Mouse (Mus musculus) bone marrow, adult 2 months (tissue): ENCODE measurements around the gene St8sia1. TPM values are rescaled to one million over a fixed set of nuclear protein-coding genes. Genes with fewer than 3 reads are reported as not detected.

Experiments
- H3K27ac ChIP-seq: fragments of 200-500 bp; 2 replicates; pipeline ENCODE4 v1.5.1; 2012; ENCODE audit warnings: low read depth, mild to moderate bottlenecking, control low read depth, inconsistent platforms, low read length; ENCODE audit not compliant: control insufficient read depth, poor library complexity, insufficient read depth
- H3K4me1 ChIP-seq: fragments of 200-500 bp; 2 replicates; pipeline ENCODE4 v1.6.1; 2011; ENCODE audit warnings: low read length; ENCODE audit not compliant: control insufficient read depth, insufficient read depth
- H3K4me3 ChIP-seq: fragments of 200-500 bp; replicated peaks from 2 replicates; pipeline ENCODE3; 2011; ENCODE audit warnings: mild to moderate bottlenecking, low read depth, low read length, control low read depth; ENCODE audit not compliant: control insufficient read depth
- CTCF ChIP-seq: fragments of 200-500 bp; IDR thresholded peaks from 2 replicates; pipeline ENCODE4 v1.5.1; 2011; ENCODE audit warnings: low read length, control low read depth; ENCODE audit not compliant: control insufficient read depth, insufficient read depth
- POLR2A ChIP-seq: fragments of 200-500 bp; IDR thresholded peaks from 2 replicates; pipeline ENCODE4 v1.6.1; 2011; ENCODE audit warnings: low read depth, mild to moderate bottlenecking, control low read depth, low read length, borderline replicate concordance; ENCODE audit not compliant: control insufficient read depth
- WGBS: fragments of 180-500 bp; shearing (Covaris S2); methylation state at CpG from one replicate; pipeline ENCODE4 v1.1.7; 2018; 5-methylcytosine and 5-hydroxymethylcytosine counted together
- polyA plus RNA-seq: library from polyadenylated mRNA; stranded (reverse); fragments of >200 nt; gene quantifications from 2 replicates; pipeline ENCODE4 v1.2.4, GENCODE M21; 2011; ENCODE audit warnings: low replicate concordance; ENCODE audit not compliant: missing spikeins, insufficient read depth, insufficient read length

Gene St8sia1
- polyA plus RNA-seq, 1 experiment: 0.47 TPM

GRCm38 (mm10) chr6:142967407-142967806 lies 3.2 kb upstream of the St8sia1 start:
- WGBS: 77% methylated on average over 1 of the region's 1 CpGs
- no peak for TF ChIP-seq POLR2A
- no peak for TF ChIP-seq CTCF
- H3K4me3 ChIP-seq: no peak overlapping the region

GRCm38 (mm10) chr6:142964531-142965385 lies 506 bp upstream of the St8sia1 start:
- H3K27ac ChIP-seq: no peak overlapping the region
- TF ChIP-seq POLR2A: no peak
- TF ChIP-seq CTCF: peak; percentile 52
- peak overlapping the region; percentile 55 for H3K4me3 ChIP-seq
- WGBS: under 1% methylated on average over 39 of the region's 39 CpGs
- H3K4me1 ChIP-seq: peaks cover 1% of the 10 kb centered on the region; the same call in 1 of the 2 replicates

More at GRCm38 (mm10) chr6:142967407-142967806, 3.2 kb upstream of the St8sia1 start:
- H3K27ac ChIP-seq: no peak overlapping the region
- H3K4me1 ChIP-seq: peaks cover 1% of the 10 kb centered on the region; the same call in 1 of the 2 replicates

DNA sequence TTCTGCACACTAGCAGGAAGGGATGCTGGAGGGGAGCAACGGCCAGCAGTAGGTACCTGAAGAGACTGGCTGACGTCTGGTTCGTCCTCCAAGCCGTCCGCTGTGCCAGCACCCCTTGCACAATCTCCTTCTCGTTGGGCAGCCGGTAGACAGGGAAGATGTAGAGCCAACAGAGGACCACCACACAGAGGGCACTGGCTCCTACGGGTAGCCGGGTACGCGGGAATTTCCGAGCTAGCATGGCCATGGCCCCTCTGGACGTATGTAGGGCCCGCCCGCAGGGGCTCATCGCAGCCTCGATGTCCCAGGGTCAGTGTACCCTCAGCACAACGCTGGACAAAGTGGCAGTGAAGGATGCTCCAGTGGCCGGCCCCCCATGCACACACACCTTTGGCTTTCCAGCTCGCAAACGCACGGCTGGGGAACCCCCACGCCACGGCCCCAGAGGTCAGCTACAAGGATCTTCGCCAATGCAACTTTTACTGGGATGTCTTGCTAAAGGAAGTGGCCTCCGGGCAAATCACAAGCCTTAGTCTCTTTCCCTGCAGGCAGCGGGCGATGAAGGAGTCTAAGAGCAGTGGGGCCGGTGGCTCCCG lies 674 bp downstream of the St8sia1 start:
- Histone ChIP-seq H3K27ac (no peak overlapping the region), H3K4me1 (peaks cover 1% of the 10 kb centered on the region; the same call in 1 of the 2 replicates), H3K4me3 (peak overlapping the region; percentile 2)
- TF ChIP-seq CTCF (no peak), POLR2A (no peak)
- WGBS: 33% methylated on average over 30 of the region's 30 CpGs

DNA sequence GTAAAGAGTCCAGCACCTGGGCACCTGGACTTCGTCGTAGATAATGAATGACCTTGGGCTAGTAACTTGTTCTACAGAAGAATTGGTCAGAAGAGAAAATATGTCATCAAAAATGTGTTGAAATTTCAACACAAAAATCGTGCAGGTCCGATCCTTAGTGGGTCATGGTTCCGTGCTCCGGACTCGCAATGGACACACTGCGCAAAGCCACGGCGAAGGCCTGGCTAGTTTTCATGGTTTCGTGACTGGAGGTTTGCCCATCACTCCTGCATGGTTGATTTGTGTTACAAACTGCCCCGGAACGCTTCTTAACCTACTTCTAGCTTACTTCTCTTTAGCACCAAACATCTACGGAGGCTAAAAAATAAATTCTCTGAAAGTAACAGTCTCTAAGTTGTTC lies 1.4 kb downstream of the St8sia1 start:
- Histone ChIP-seq H3K4me3 (no peak overlapping the region), H3K27ac (no peak overlapping the region), H3K4me1 (peaks cover 1% of the 10 kb centered on the region; the same call in 1 of the 2 replicates)
- WGBS: 83% methylated on average over 14 of the region's 14 CpGs
- TF ChIP-seq CTCF (no peak), POLR2A (no peak)

GRCm38 (mm10) chr6:142962476-142962875 lies 1.8 kb downstream of the St8sia1 start:
- Histone ChIP-seq H3K27ac (no peak overlapping the region), H3K4me3 (no peak overlapping the region), H3K4me1 (no peaks in the 10 kb centered on the region; the same call in none of the 2 replicates)
- 68% methylated on average over 10 of the region's 10 CpGs for WGBS
- no peak for TF ChIP-seq CTCF
- TF ChIP-seq POLR2A: no peak

DNA sequence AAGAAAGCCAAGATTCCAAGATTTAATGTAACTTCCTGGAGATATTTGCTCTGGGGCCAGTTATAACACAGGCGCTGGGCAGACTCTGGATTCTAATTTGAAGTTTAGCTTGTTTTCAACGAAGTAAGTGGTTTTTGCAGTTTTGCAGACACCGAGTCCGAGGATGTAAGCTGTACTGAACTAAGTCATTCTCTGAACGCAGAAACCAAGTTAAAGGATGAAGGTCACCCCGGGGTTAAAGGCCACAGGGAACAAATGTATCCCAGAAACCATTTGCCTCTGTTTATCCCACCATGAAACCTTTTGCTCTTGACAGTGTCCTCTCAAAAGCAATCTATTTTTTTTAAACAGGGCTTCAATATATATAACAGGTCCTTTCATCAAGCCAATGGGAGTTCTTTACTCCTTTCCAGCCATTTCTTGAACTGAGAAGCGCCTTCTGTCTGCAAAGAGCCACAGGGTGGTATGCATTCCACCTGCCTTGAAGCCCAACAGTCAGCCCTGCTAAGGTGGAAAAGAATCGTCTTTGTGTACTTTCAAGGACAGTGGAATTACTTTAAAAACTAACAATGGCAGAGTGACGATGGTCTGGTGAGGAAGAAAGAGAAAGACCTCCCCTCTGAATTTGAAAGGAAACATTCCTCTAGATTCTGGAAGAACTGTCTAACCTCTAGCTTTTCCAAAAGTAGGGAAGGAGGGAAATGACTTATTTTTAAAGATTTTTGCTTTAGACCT lies 2.4 kb downstream of the St8sia1 start:
- Histone ChIP-seq H3K4me1 (peaks cover 2% of the 10 kb centered on the region), H3K27ac (no peak overlapping the region), H3K4me3 (no peak overlapping the region)
- 82% methylated on average over 9 of the region's 9 CpGs for WGBS
- TF ChIP-seq POLR2A: no peak
- TF ChIP-seq CTCF: no peak

- Histone ChIP-seq H3K4me3 (no peak overlapping the region), H3K27ac (no peak overlapping the region), H3K4me1 (peaks cover 3% of the 10 kb centered on the region)
- WGBS: 34% methylated on average over 4 of the region's 4 CpGs
- TF ChIP-seq POLR2A: no peak
- no peak for TF ChIP-seq CTCF
Measured at GRCm38 (mm10) chr6:142956556-142956955, 7.7 kb downstream of the St8sia1 start.

GRCm38 (mm10) chr6:142955281-142955680 lies 9.0 kb downstream of the St8sia1 start:
- WGBS: 67% methylated on average over 3 of the region's 3 CpGs
- no peak for TF ChIP-seq CTCF
- no peak for TF ChIP-seq POLR2A
- Histone ChIP-seq H3K27ac (no peak overlapping the region), H3K4me1 (peaks cover 3% of the 10 kb centered on the region), H3K4me3 (no peak overlapping the region)
